Mouse (Mus musculus) mouse embryonic stem cell (cell line): ENCODE measurements around the gene Acpp.

Source experiments
- in situ Hi-C, 2 experiments: fragments of 300-500 bp; cut with MboI; formaldehyde crosslinking; loops; 1 replicate in 1 of 2; 3 replicates in 1 of 2; pipeline ENCODE4 v1.14.3; 2019 to 2020; ENCODE audit warnings: low sequenced_read_pairs in 2 of 2, low pct_unique_long_range_greater_than_20kb in 1 of 2, mixed read lengths in 1 of 2; ENCODE audit not compliant: unreplicated experiment in 1 of 2

Acpp gene

DNA sequence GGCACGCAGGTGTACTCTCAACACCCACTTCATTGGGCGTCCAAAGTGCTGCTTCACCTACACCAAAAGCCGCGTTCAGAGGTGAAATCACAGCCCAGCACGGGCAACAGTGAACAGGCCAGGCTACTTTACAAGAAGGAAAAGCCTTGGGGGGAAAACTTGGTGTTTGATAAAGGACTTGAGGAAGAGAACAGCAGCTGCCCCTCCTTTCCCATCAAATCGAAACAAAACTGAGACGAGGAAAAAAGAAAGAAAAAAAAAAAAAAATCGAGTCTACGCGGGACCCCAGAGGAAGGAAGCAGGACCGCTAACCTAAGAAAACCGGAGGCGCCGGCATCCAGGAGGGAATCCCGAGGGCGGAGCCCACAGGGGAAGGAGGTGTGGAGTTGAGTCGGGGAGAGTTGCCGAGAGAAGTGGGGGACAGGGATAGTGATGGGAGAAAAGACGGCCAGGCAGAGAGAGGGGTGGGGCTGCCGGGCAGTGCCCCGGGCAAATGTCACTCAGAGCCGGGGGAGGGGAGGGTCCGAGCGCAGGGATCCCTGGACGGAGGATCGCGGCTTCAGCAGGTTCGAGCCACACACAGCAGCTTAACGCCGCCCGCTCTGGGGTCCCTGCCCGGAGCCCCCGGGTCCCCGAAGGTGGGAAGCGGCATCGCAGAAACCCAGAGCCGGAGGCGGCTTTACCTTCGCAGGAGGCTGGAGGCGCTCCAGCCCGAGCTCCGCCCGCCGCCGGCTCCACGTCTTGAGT, 75.4 kb downstream of the Acpp start:
- in situ Hi-C loops: no loop called here

DNA sequence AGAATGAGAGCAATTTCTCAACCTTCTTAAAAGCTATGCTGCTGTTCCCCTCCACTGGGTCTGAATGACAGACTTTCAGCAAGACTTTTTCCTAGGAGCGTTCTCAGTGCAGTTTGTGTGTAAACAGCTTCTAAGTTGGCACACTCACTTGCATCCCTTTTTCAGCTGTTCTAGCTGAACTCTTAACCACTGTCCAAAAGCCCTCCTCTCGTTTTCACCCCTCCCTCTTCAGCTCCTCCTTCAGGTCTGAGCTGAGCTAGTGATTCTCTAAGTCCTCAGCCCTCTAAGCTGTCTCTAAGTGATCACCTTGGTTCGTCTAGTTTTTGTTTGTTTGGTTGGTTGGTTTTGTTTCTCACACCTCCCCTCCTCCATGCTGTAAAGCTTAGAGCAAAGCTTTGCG, 77.2 kb downstream of the Acpp start:
- in situ Hi-C loops: no loop called here

DNA sequence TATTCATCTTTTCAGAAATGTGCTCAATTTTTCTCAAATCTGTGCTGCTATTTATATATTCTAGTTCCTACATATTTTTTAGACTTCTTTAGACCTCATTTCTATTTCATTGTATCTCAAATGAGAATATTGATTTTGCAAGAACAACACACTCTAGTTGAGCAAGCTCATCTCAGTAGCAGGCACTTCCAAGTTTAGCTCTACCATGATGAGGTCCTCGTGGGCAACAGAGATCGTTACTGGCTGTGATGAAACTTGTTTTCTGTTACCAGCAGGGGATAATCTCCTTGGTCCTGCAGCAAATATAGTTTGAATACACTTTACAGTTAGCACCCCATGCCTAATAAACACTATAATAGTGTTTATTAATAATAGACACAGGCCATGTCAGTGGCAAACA, 81.5 kb downstream of the Acpp start:
- in situ Hi-C loops: no loop called here

- in situ Hi-C loops: no loop called here
Measured at GRCm38 (mm10) chr9:104254408-104255180, 83.0 kb downstream of the Acpp start.

DNA sequence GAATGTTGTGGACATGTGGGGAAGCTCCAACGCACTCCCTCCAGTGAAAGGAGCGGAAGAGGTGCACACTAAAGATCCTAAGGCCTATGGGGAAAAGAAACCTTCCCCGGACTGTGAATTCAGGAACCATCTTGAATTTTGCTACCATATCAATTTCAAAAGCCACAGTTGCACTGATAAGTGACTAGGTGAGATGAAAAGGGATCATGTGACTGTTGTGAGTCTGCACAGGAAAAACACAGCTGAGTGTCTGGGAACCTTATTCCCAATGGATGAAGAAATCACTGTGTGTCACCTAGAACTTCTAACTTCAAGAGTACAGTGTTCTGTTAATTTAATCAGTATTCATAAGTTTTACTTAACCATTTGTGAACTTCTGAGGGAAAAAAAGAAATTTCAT, 84.9 kb downstream of the Acpp start:
- in situ Hi-C loops: no loop called here

- in situ Hi-C loops: no loop called here
Measured at GRCm38 (mm10) chr9:104251687-104252086, 85.9 kb downstream of the Acpp start.

- in situ Hi-C loops: no loop called here
Measured at GRCm38 (mm10) chr9:104251111-104251510, 86.4 kb downstream of the Acpp start.

DNA sequence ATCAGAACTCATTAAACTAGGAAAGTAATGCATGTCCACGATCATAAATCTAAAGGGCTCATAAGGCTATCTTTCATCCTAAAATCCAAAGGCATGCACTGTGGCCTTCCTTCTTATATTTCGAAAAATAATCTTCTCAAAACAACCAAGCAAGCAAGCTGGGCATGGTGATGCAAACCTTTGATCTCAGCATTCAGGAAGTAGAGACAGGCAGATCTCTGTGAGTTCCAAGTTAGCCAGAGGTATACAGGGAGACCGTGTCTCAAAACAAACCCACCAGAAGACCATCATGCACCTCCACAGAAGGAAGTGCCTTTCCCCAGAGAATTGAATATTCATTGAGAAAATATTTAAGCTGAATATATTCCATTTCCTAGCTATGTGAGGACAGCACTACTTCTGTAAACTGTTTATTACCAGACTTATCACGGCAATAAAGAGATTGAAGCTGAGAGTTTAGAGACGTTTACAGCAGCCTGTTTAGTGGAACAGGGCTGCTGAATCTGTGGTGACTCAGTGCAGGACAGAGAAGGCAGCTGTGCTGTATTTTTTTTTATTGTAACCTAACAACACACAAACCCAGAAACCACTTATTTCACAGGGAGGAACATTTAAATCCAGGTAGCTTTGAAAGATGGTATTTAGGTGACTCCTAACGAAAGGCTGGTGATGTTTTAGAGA, 90.1 kb downstream of the Acpp start:
- in situ Hi-C loops: no loop called here

GRCm38 (mm10) chr9:104243799-104244466, 93.6 kb downstream of the Acpp start:
- in situ Hi-C loops: no loop called here

DNA sequence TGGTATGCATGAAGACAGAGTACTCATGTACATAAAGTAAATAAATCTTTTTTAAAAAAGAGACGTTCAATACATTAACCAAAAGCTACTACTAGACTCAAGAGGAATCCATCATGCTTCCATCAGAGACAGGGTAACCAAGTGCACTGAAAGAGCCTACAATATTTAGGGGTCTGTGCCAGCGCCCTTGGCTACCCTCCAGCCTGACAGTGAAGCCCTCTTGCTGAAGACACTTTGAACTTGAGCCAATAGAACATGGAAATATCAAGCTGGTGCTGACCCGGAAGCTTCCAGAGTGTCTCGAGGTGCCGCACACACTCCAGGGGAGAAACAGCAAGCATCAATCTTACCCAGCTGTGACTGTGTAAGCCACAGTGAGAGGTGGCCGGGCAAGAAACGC, 97.4 kb downstream of the Acpp start:
- in situ Hi-C loops: no loop called here

GRCm38 (mm10) chr9:104239076-104239475, 98.5 kb downstream of the Acpp start:
- in situ Hi-C loops: no loop called here
